Mouse (Mus musculus): Measurements from ENCODE around the gene Fgf13. TPM values are rescaled to one million over a fixed set of nuclear protein-coding genes. Genes with fewer than 3 reads are reported as not detected.

The Fgf13 gene
- polyA plus RNA-seq, 1 experiment from 2014 or later, result 100 TPM

- H3K36me3 ChIP-seq (ENCODE audit: control insufficient read depth, insufficient read depth, low read length), result no peaks in the 10 kb centered on the region
- H3K4me1 ChIP-seq (ENCODE audit: control insufficient read depth, insufficient read depth, low read length), result no peaks in the 10 kb centered on the region
- ATAC-seq (ENCODE audit: low FRiP score, low TSS enrichment) (no peak), DNase-seq (no peak)
- H3K27me3 ChIP-seq (ENCODE audit: control insufficient read depth, insufficient read depth, low read length), result no peaks in the 10 kb centered on the region
- H3K4me2 ChIP-seq (ENCODE audit: low read length), result no peak overlapping the region
- no peaks in the 10 kb centered on the region for H3K9me3 ChIP-seq (ENCODE audit: control insufficient read depth, low read length)
- no peak overlapping the region for H3K9ac ChIP-seq (replicated peaks; ENCODE audit: low read length)
- H3K27ac ChIP-seq (replicated peaks; ENCODE audit: low read depth, low read length), result no peak overlapping the region
- WGBS, result 35% methylated on average over 2 of the region's 2 CpGs
- no peak overlapping the region for H3K4me3 ChIP-seq (replicated peaks; ENCODE audit: low read depth, low read length)
These were observed 327.0 kb downstream of the Fgf13 start for GRCm38 (mm10) chrX:59240683-59241459.

DNA sequence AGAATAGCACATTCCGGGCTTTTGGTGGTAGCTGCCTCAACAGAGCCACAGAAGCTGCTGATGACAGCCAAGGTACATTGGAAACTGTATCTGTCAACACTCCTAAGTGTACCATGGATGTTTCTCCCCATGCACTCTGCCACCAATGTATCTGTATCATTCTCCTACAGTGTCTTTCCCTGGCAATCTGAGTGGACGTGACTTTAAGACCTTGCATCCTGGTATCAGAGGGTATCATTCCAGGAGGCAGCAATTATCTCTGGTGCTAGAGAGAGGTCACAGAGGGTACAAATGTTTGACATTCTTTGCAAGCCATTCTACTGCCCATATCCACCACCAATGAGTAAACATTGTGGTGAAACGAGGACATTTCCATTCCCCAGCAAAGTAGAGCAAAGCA, 347.2 kb downstream of the Fgf13 start:
- Histone ChIP-seq H3K4me1 (ENCODE audit: control insufficient read depth, insufficient read depth, low read length) (no peaks in the 10 kb centered on the region), H3K9me3 (ENCODE audit: control insufficient read depth, low read length) (no peaks in the 10 kb centered on the region), H3K9ac (replicated peaks; ENCODE audit: low read length) (no peak overlapping the region), H3K4me2 (ENCODE audit: low read length) (no peak overlapping the region), H3K27ac (replicated peaks; ENCODE audit: low read depth, low read length) (no peak overlapping the region), H3K36me3 (ENCODE audit: control insufficient read depth, insufficient read depth, low read length) (no peaks in the 10 kb centered on the region), H3K4me3 (replicated peaks; ENCODE audit: low read depth, low read length) (no peak overlapping the region), H3K27me3 (ENCODE audit: control insufficient read depth, insufficient read depth, low read length) (no peaks in the 10 kb centered on the region)
- 81% methylated on average over 3 of the region's 3 CpGs for WGBS
- DNase-seq (no peak), ATAC-seq (ENCODE audit: low FRiP score, low TSS enrichment) (no peak)

- Histone ChIP-seq H3K27me3 (ENCODE audit: control insufficient read depth, insufficient read depth, low read length) (no peaks in the 10 kb centered on the region), H3K27ac (replicated peaks; ENCODE audit: low read depth, low read length) (no peak overlapping the region), H3K36me3 (ENCODE audit: control insufficient read depth, insufficient read depth, low read length) (no peaks in the 10 kb centered on the region), H3K9ac (replicated peaks; ENCODE audit: low read length) (no peak overlapping the region), H3K4me1 (ENCODE audit: control insufficient read depth, insufficient read depth, low read length) (no peaks in the 10 kb centered on the region), H3K4me3 (replicated peaks; ENCODE audit: low read depth, low read length) (no peak overlapping the region), H3K9me3 (ENCODE audit: control insufficient read depth, low read length) (no peaks in the 10 kb centered on the region), H3K4me2 (ENCODE audit: low read length) (no peak overlapping the region)
- DNase-seq (no peak), ATAC-seq (ENCODE audit: low FRiP score, low TSS enrichment) (no peak)
These were observed 366.7 kb downstream of the Fgf13 start for GRCm38 (mm10) chrX:59201146-59201545.

DNA sequence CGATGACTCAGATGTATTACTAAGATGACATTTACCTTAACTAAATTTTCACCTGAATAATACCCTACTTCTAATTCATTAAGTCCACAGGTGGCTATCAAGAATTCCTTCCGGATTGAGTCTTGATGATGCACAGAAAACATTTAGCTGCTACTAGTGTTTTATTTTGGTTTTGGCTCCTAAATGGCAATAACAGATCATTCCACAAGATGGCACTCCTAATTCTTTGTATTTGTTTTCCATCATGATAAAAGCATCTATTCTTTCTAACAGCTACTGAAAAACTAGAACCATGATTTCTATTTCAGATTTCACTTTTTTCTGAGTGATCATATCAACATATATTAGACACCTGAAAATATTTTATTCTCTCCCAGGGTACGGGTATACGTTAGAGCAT, 373.7 kb downstream of the Fgf13 start:
- no peak for ATAC-seq (ENCODE audit: low FRiP score, low TSS enrichment)
- no peak overlapping the region for H3K27ac ChIP-seq (replicated peaks; ENCODE audit: low read depth, low read length)
- H3K27me3 ChIP-seq (ENCODE audit: control insufficient read depth, insufficient read depth, low read length), result no peaks in the 10 kb centered on the region
- DNase-seq, result peak; percentile 63
- no peak overlapping the region for H3K9ac ChIP-seq (replicated peaks; ENCODE audit: low read length)
- no peak overlapping the region for H3K4me2 ChIP-seq (ENCODE audit: low read length)
- no peaks in the 10 kb centered on the region for H3K4me1 ChIP-seq (ENCODE audit: control insufficient read depth, insufficient read depth, low read length)
- H3K9me3 ChIP-seq (ENCODE audit: control insufficient read depth, low read length), result no peaks in the 10 kb centered on the region
- no peak overlapping the region for H3K4me3 ChIP-seq (replicated peaks; ENCODE audit: low read depth, low read length)
- 72% methylated on average over 4 of the region's 4 CpGs for WGBS
- no peaks in the 10 kb centered on the region for H3K36me3 ChIP-seq (ENCODE audit: control insufficient read depth, insufficient read depth, low read length)

GRCm38 (mm10) chrX:59186922-59187321, 380.9 kb downstream of the Fgf13 start:
- Histone ChIP-seq H3K4me3 (replicated peaks; ENCODE audit: low read depth, low read length) (no peak overlapping the region), H3K9me3 (ENCODE audit: control insufficient read depth, low read length) (no peaks in the 10 kb centered on the region), H3K36me3 (ENCODE audit: control insufficient read depth, insufficient read depth, low read length) (no peaks in the 10 kb centered on the region), H3K4me2 (ENCODE audit: low read length) (no peak overlapping the region), H3K27ac (replicated peaks; ENCODE audit: low read depth, low read length) (no peak overlapping the region), H3K27me3 (ENCODE audit: control insufficient read depth, insufficient read depth, low read length) (no peaks in the 10 kb centered on the region), H3K9ac (replicated peaks; ENCODE audit: low read length) (no peak overlapping the region), H3K4me1 (ENCODE audit: control insufficient read depth, insufficient read depth, low read length) (no peaks in the 10 kb centered on the region)
- 80% methylated on average over 4 of the region's 4 CpGs for WGBS
- DNase-seq (no peak), ATAC-seq (ENCODE audit: low FRiP score, low TSS enrichment) (no peak)

- no peak overlapping the region for H3K4me3 ChIP-seq (replicated peaks; ENCODE audit: low read depth, low read length)
- no peak overlapping the region for H3K27ac ChIP-seq (replicated peaks; ENCODE audit: low read depth, low read length)
- WGBS, result 65% methylated on average over 4 of the region's 4 CpGs
- H3K9me3 ChIP-seq (ENCODE audit: control insufficient read depth, low read length), result no peaks in the 10 kb centered on the region
- no peak overlapping the region for H3K9ac ChIP-seq (replicated peaks; ENCODE audit: low read length)
- no peaks in the 10 kb centered on the region for H3K27me3 ChIP-seq (ENCODE audit: control insufficient read depth, insufficient read depth, low read length)
- ATAC-seq (ENCODE audit: low FRiP score, low TSS enrichment), result no peak
- H3K4me1 ChIP-seq (ENCODE audit: control insufficient read depth, insufficient read depth, low read length), result no peaks in the 10 kb centered on the region
- H3K36me3 ChIP-seq (ENCODE audit: control insufficient read depth, insufficient read depth, low read length), result no peaks in the 10 kb centered on the region
- H3K4me2 ChIP-seq (ENCODE audit: low read length), result no peak overlapping the region
- no peak for DNase-seq
These were observed 385.5 kb downstream of the Fgf13 start for GRCm38 (mm10) chrX:59182323-59182722.

DNA sequence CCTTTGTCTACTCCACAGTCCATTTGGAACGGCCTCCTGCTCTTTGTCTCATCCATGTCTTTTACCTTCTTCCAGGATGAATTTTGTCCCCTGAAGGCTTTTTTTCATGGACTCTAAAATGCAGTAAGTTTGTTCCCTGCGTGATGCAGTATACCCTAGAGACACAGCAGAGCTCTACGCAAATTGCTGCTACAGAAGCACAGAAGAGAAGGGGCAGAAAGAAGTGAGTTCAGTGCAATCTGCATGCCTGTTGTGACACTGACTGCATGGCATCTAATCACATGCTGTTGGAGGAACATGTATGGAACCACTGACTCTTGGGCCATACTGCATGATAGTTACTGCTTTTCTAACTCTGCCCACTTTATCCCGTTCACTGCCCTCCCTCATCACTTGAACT, 388.2 kb downstream of the Fgf13 start:
- Histone ChIP-seq H3K9ac (replicated peaks; ENCODE audit: low read length) (0 out of 2 replicates have a peak overlapping the region, but pooled peaks have one; percentile 12), H3K27me3 (ENCODE audit: control insufficient read depth, insufficient read depth, low read length) (no peaks in the 10 kb centered on the region), H3K4me1 (ENCODE audit: control insufficient read depth, insufficient read depth, low read length) (no peaks in the 10 kb centered on the region), H3K36me3 (ENCODE audit: control insufficient read depth, insufficient read depth, low read length) (no peaks in the 10 kb centered on the region), H3K4me3 (replicated peaks; ENCODE audit: low read depth, low read length) (no peak overlapping the region), H3K4me2 (ENCODE audit: low read length) (peak overlapping the region; percentile 20), H3K27ac (replicated peaks; ENCODE audit: low read depth, low read length) (peak overlapping the region; percentile 55), H3K9me3 (ENCODE audit: control insufficient read depth, low read length) (no peaks in the 10 kb centered on the region)
- WGBS, result 44% methylated on average over 4 of the region's 4 CpGs
- ATAC-seq (ENCODE audit: low FRiP score, low TSS enrichment) (no peak), DNase-seq (no peak)

DNA sequence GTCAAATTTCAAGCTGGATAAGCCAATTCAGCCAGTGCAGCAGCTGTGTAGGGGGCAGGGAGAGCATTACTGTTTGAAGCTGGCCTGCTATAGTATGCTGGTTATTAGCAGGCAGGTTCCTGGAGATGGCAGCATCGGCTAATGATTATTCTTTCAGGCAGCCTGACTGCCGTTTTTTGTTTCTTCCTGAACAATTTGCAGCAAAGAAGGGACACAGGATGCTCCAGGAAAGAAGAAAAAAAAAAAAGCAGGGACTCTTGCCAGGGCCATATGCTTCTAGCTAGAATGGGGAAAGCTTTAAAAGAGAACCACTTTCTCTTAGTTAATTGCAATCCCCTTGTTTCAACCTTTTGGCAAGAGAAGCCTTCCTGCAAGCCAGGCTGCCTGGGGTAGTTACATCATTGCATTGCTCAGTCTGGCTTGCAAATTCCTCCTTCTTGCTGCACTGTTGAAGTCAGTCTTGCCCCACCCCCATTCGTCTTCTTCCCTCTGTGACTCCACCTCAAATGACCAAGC, 388.7 kb downstream of the Fgf13 start:
- Histone ChIP-seq H3K9ac (replicated peaks; ENCODE audit: low read length) (0 out of 2 replicates have a peak overlapping the region, but pooled peaks have one; percentile 12), H3K9me3 (ENCODE audit: control insufficient read depth, low read length) (no peaks in the 10 kb centered on the region), H3K4me3 (replicated peaks; ENCODE audit: low read depth, low read length) (no peak overlapping the region), H3K36me3 (ENCODE audit: control insufficient read depth, insufficient read depth, low read length) (no peaks in the 10 kb centered on the region), H3K27me3 (ENCODE audit: control insufficient read depth, insufficient read depth, low read length) (no peaks in the 10 kb centered on the region), H3K4me1 (ENCODE audit: control insufficient read depth, insufficient read depth, low read length) (no peaks in the 10 kb centered on the region), H3K4me2 (ENCODE audit: low read length) (peak overlapping the region; percentile 20), H3K27ac (replicated peaks; ENCODE audit: low read depth, low read length) (peak overlapping the region; percentile 55)
- DNase-seq (peak; percentile 82), ATAC-seq (ENCODE audit: low FRiP score, low TSS enrichment) (peak; percentile 67)
- WGBS, result 16% methylated on average over 3 of the region's 3 CpGs

DNA sequence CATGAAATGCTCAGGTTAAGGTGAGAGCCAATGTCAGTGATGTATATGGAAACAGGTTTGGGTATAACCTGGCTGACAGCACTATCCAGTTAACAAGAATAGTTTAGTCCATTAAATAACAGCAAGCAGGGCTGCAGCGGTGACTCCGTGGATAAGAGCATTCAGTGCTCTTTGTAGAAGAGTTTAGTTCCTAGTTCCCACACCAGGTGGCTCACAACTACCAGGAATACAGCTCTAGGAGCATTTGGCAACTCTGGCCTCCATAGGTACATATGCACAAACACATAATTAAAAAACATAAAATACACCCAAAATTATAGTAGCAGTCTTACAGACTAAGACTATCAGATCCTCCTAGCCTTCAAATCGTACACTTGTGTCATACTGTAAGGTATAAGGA, 390.2 kb downstream of the Fgf13 start:
- Histone ChIP-seq H3K9ac (replicated peaks; ENCODE audit: low read length) (no peak overlapping the region), H3K27me3 (ENCODE audit: control insufficient read depth, insufficient read depth, low read length) (no peaks in the 10 kb centered on the region), H3K4me2 (ENCODE audit: low read length) (no peak overlapping the region), H3K4me3 (replicated peaks; ENCODE audit: low read depth, low read length) (no peak overlapping the region), H3K4me1 (ENCODE audit: control insufficient read depth, insufficient read depth, low read length) (no peaks in the 10 kb centered on the region), H3K27ac (replicated peaks; ENCODE audit: low read depth, low read length) (no peak overlapping the region), H3K36me3 (ENCODE audit: control insufficient read depth, insufficient read depth, low read length) (no peaks in the 10 kb centered on the region), H3K9me3 (ENCODE audit: control insufficient read depth, low read length) (no peaks in the 10 kb centered on the region)
- 55% methylated on average over 3 of the region's 3 CpGs for WGBS
- DNase-seq, result peak; percentile 55
- no peak for ATAC-seq (ENCODE audit: low FRiP score, low TSS enrichment)
